Mouse (Mus musculus) kidney, adult 8-10 months (tissue): Measurements from ENCODE around the gene AA986860.

Source experiments
- DNase-seq, 2 experiments: peaks; one replicate each; pipeline ENCODE4 v3.0.0; 2022

Gene AA986860

GRCm38 (mm10) chr1:130731741-130732337, at the start of gene AA986860:
Gene AA986860, plus strand, starts transcription at chr1:130731976.
- DNase-seq, result peak; percentile 64 to 88

- DNase-seq, result no peak
Measured at GRCm38 (mm10) chr1:130683905-130684304, 47.9 kb upstream of the AA986860 start.

GRCm38 (mm10) chr1:130698601-130699000, 33.2 kb upstream of the AA986860 start:
- DNase-seq, result no peak

- DNase-seq, result no peak
Measured at GRCm38 (mm10) chr1:130699937-130700633, 31.7 kb upstream of the AA986860 start.

- no peak for DNase-seq
Measured at GRCm38 (mm10) chr1:130701976-130702375, 29.8 kb upstream of the AA986860 start.

GRCm38 (mm10) chr1:130703613-130704012, 28.2 kb upstream of the AA986860 start:
- DNase-seq, result peak in 1 of 2 experiments; percentile 12

GRCm38 (mm10) chr1:130710283-130711080, 21.3 kb upstream of the AA986860 start:
- DNase-seq, result no peak

GRCm38 (mm10) chr1:130714046-130714445, 17.7 kb upstream of the AA986860 start:
- DNase-seq, result no peak

GRCm38 (mm10) chr1:130715561-130716217, 16.1 kb upstream of the AA986860 start, which contains the start of gene Gm29427:
Gene Gm29427, minus strand, starts transcription at chr1:130715799.
- peak; percentile 98 for DNase-seq

- no peak for DNase-seq
Measured at GRCm38 (mm10) chr1:130716218-130716512, 15.6 kb upstream of the AA986860 start.

GRCm38 (mm10) chr1:130716513-130717290, 15.1 kb upstream of the AA986860 start:
- peak; percentile 41 to 47 for DNase-seq

- peak; percentile 81 to 83 for DNase-seq
Measured at GRCm38 (mm10) chr1:130717291-130717871, 14.4 kb upstream of the AA986860 start, which contains the start of gene Yod1. Gene Yod1, plus strand, starts transcription at chr1:130717327.

- peak in 1 of 2 experiments; percentile 23 for DNase-seq
Measured at GRCm38 (mm10) chr1:130724206-130724605, 7.6 kb upstream of the AA986860 start.

GRCm38 (mm10) chr1:130726396-130726795, 5.4 kb upstream of the AA986860 start:
- no peak for DNase-seq

- DNase-seq, result no peak
Measured at GRCm38 (mm10) chr1:130728070-130728469, 3.7 kb upstream of the AA986860 start.

GRCm38 (mm10) chr1:130728708-130729107, 3.1 kb upstream of the AA986860 start:
- DNase-seq, result no peak

GRCm38 (mm10) chr1:130729153-130729552, 2.6 kb upstream of the AA986860 start, which contains the start of gene Pfkfb2:
Gene Pfkfb2, minus strand, starts transcription at chr1:130729253.
- DNase-seq, result no peak

GRCm38 (mm10) chr1:130732706-130733658, 1.2 kb downstream of the AA986860 start:
- DNase-seq, result no peak

GRCm38 (mm10) chr1:130733671-130734070, 1.9 kb downstream of the AA986860 start:
- DNase-seq, result peak; percentile 70 to 89

GRCm38 (mm10) chr1:130734452-130734851, 2.7 kb downstream of the AA986860 start:
- DNase-seq, result peak in 1 of 2 experiments; percentile 46
